Mouse (Mus musculus) midbrain, embryonic 15.5 days (tissue): ENCODE measurements around the gene Pate1. TPM values are rescaled to one million over a fixed set of nuclear protein-coding genes. Genes with fewer than 3 reads are reported as not detected.

Experiments used
- ATAC-seq: fragments of 200-750 bp; cut with Nextera tagmentation; replicated peaks from 2 replicates; pipeline ENCODE4 v1.8.0; 2017; ENCODE audit warnings: moderate TSS enrichment
- H3K27ac ChIP-seq: fragments of 300-500 bp; sonication (generic); 2 replicates; pipeline ENCODE4 v1.5.1; 2015; ENCODE audit warnings: mild to moderate bottlenecking, inconsistent platforms
- H3K27me3 ChIP-seq: fragments of 300-500 bp; sonication (generic); replicated peaks from 2 replicates; pipeline ENCODE4 v1.6.1; 2015; ENCODE audit warnings: inconsistent platforms
- H3K36me3 ChIP-seq: fragments of 300-500 bp; sonication (generic); replicated peaks from 2 replicates; pipeline ENCODE4 v1.6.1; 2015; ENCODE audit warnings: inconsistent platforms
- H3K4me1 ChIP-seq: fragments of 300-500 bp; sonication (generic); 2 replicates; pipeline ENCODE4 v1.6.1; 2015; ENCODE audit warnings: inconsistent platforms
- H3K4me2 ChIP-seq: fragments of 300-500 bp; sonication (generic); 2 replicates; pipeline ENCODE4 v1.6.1; 2015; ENCODE audit warnings: inconsistent platforms, mild to moderate bottlenecking, moderate library complexity
- H3K4me3 ChIP-seq: fragments of 300-500 bp; sonication (generic); 2 replicates; pipeline ENCODE4 v1.5.1; 2015; ENCODE audit warnings: mild to moderate bottlenecking, inconsistent platforms
- H3K9ac ChIP-seq: fragments of 300-500 bp; sonication (generic); 2 replicates; pipeline ENCODE4 v1.6.1; 2015; ENCODE audit warnings: mild to moderate bottlenecking, inconsistent platforms
- H3K9me3 ChIP-seq: fragments of 300-500 bp; sonication (generic); 2 replicates; pipeline ENCODE4 v1.6.1; 2016; ENCODE audit warnings: inconsistent platforms
- WGBS: fragments of 180-500 bp; shearing (Covaris S2); methylation state at CpG from one replicate; pipeline ENCODE4 v1.1.7; 2015; ENCODE audit warnings: mixed read lengths; 5-methylcytosine and 5-hydroxymethylcytosine counted together
- polyA plus RNA-seq: library from polyadenylated mRNA; unstranded; fragments of >200 nt; fragmentation: Nextera tagmentation; extraction: Ambion mirVana; gene quantifications from 2 replicates; pipeline ENCODE4 v1.2.1, GENCODE M21; 2015

Gene Pate1
- not detected in 2 replicates for polyA plus RNA-seq

DNA sequence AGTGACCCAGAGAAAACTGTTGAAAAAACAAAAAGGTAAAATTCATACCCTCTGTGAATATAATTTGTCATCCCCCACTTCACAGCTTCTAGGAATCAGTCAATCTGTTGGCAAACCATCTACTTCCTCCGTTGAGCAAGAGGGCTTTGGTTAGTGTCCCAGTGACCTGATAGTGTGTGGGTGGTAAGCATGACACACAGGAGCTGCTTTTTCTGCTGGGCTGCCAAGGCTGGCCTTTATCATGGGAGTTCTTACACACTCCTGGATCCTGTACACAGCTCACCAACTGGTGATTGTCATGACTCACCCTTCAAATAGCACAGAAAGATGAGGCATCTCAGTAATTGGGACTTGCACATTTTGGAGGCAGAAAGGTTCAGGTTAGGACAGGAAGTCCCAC, at the start of gene Pate1:
Gene Pate1, minus strand, starts transcription at position 378 of the 400 bp plus-strand sequence.
- 72% methylated on average over 1 of the region's 1 CpGs for WGBS
- Histone ChIP-seq H3K27me3 (no peaks in the 10 kb centered on the region), H3K4me2 (no peak within 1 kb of the TSS), H3K27ac (no peak within 1 kb of the TSS), H3K4me1 (no peaks in the 10 kb centered on the region), H3K9me3 (no peaks in the 10 kb centered on the region), H3K4me3 (no peak within 1 kb of the TSS), H3K9ac (no peak within 1 kb of the TSS), H3K36me3 (no peaks in the 10 kb centered on the region)
- ATAC-seq = no peak

DNA sequence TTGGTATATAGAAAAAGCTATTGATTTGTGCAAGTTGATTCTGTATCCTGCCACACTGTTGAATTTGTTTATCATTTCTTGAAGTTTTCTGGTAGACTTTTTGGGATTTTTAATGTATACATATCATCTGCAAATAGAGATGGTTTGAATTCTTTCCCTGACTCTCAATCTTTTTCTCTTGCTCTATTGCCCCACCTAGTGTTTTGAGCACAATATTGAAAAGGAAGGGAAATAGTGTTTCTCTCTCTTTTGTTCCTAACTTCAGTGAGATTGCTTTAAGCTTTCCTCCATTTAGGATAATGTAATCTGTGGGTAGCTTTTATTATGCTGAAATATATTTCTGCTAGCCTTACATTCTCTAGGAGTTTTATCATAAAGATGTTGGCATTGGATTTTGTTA, 20.1 kb upstream of the Pate1 start:
- Histone ChIP-seq H3K27ac (no peak overlapping the region), H3K9ac (no peak overlapping the region), H3K36me3 (no peaks in the 10 kb centered on the region), H3K4me1 (no peaks in the 10 kb centered on the region), H3K27me3 (no peaks in the 10 kb centered on the region), H3K4me2 (no peak overlapping the region), H3K9me3 (no peaks in the 10 kb centered on the region), H3K4me3 (no peak overlapping the region)
- ATAC-seq = no peak

GRCm38 (mm10) chr9:35691924-35692323, 4.7 kb upstream of the Pate1 start:
- H3K4me2 ChIP-seq = no peak overlapping the region
- H3K4me1 ChIP-seq = no peaks in the 10 kb centered on the region
- H3K27me3 ChIP-seq = no peaks in the 10 kb centered on the region
- no peak for ATAC-seq
- no peaks in the 10 kb centered on the region for H3K9me3 ChIP-seq
- no peak overlapping the region for H3K9ac ChIP-seq
- no peak overlapping the region for H3K4me3 ChIP-seq
- H3K27ac ChIP-seq = no peak overlapping the region
- no peaks in the 10 kb centered on the region for H3K36me3 ChIP-seq

GRCm38 (mm10) chr9:35673557-35673956, 13.6 kb downstream of the Pate1 start:
- H3K9ac ChIP-seq = no peak overlapping the region
- no peak overlapping the region for H3K4me3 ChIP-seq
- no peaks in the 10 kb centered on the region for H3K9me3 ChIP-seq
- H3K4me2 ChIP-seq = no peak overlapping the region
- no peaks in the 10 kb centered on the region for H3K36me3 ChIP-seq
- H3K4me1 ChIP-seq = no peaks in the 10 kb centered on the region
- ATAC-seq = no peak
- H3K27ac ChIP-seq = no peak overlapping the region
- H3K27me3 ChIP-seq = no peaks in the 10 kb centered on the region
- 85% methylated on average over 2 of the region's 2 CpGs for WGBS

- H3K4me2 ChIP-seq = no peak within 1 kb of the TSS
- no peaks in the 10 kb centered on the region for H3K27me3 ChIP-seq
- H3K27ac ChIP-seq = no peak within 1 kb of the TSS
- ATAC-seq = no peak
- H3K4me3 ChIP-seq = no peak within 1 kb of the TSS
- no peaks in the 10 kb centered on the region for H3K9me3 ChIP-seq
- no peaks in the 10 kb centered on the region for H3K4me1 ChIP-seq
- no peaks in the 10 kb centered on the region for H3K36me3 ChIP-seq
- WGBS = 81% methylated on average over 1 of the region's 1 CpGs
- H3K9ac ChIP-seq = no peak within 1 kb of the TSS
These were observed 39.1 kb downstream of the Pate1 start, which contains the start of gene Pate3 for GRCm38 (mm10) chr9:35648102-35648501. Gene Pate3, minus strand, starts transcription at chr9:35648202.

Other genes starting within 250 kb of the Pate1 start
- not detected in 2 replicates for gene Gm1113, start 169.1 kb downstream of the Pate1 start, polyA plus RNA-seq
- 27.9 and 30.0 TPM in 2 replicates for gene Ddx25, start 128.9 kb downstream of the Pate1 start, polyA plus RNA-seq
- 14.8 and 16.0 TPM in 2 replicates for gene Pus3, start 128.8 kb downstream of the Pate1 start, polyA plus RNA-seq
- gene Pate2, start 117.1 kb downstream of the Pate1 start, polyA plus RNA-seq = 1.2 TPM in 2 replicates
- 14.5 and 16.3 TPM in 2 replicates for gene Hyls1, start 117.0 kb downstream of the Pate1 start, polyA plus RNA-seq
- gene Pate4, start 75.4 kb downstream of the Pate1 start, polyA plus RNA-seq = not detected in 2 replicates
- not detected in 2 replicates for gene Pate3, start 39.2 kb downstream of the Pate1 start, polyA plus RNA-seq
- gene Gm17677, start 53.7 kb upstream of the Pate1 start, polyA plus RNA-seq = not detected in 2 replicates
- not detected in 2 replicates for gene Gm17727, start 90.7 kb upstream of the Pate1 start, polyA plus RNA-seq
- gene Gm27235, start 102.7 kb upstream of the Pate1 start, polyA plus RNA-seq = not detected in 2 replicates
- not detected in 2 replicates for gene D730048I06Rik, start 102.7 kb upstream of the Pate1 start, polyA plus RNA-seq
- gene 9230110F15Rik, start 156.8 kb upstream of the Pate1 start, polyA plus RNA-seq = not detected in 2 replicates
- not detected in 2 replicates for gene 9230113P08Rik, start 221.0 kb upstream of the Pate1 start, polyA plus RNA-seq